Mouse (Mus musculus) thymus, adult 2 months (tissue): ENCODE results near the gene Gm3336. TPM values are rescaled to one million over a fixed set of nuclear protein-coding genes. Genes with fewer than 3 reads are reported as not detected.

Source experiments
- DNase-seq: peaks from one replicate; pipeline ENCODE4 v3.0.0; 2021
- H3K27ac ChIP-seq: fragments of 200-500 bp; 2 replicates; pipeline ENCODE4 v1.5.1; 2012; ENCODE audit warnings: low read length, control low read depth; ENCODE audit not compliant: control insufficient read depth, insufficient read depth
- H3K27me3 ChIP-seq: fragments of 200-500 bp; 2 replicates; pipeline ENCODE4 v1.6.1; 2012; ENCODE audit warnings: mild to moderate bottlenecking, low read length, moderate library complexity, mixed read lengths; ENCODE audit not compliant: control insufficient read depth, insufficient read depth
- H3K36me3 ChIP-seq: fragments of 200-500 bp; 2 replicates; pipeline ENCODE4 v1.6.1; 2012; ENCODE audit warnings: mild to moderate bottlenecking, low read length, moderate library complexity; ENCODE audit not compliant: control insufficient read depth, insufficient read depth
- H3K4me1 ChIP-seq: fragments of 200-500 bp; replicated peaks from 2 replicates; pipeline ENCODE4 v1.6.1; 2012; ENCODE audit warnings: low read length; ENCODE audit not compliant: control insufficient read depth, insufficient read depth
- H3K4me3 ChIP-seq: fragments of 200-500 bp; 2 replicates; pipeline ENCODE4 v1.5.1; 2012; ENCODE audit warnings: mild to moderate bottlenecking, low read length, control low read depth, moderate library complexity; ENCODE audit not compliant: control insufficient read depth, insufficient read depth
- CTCF ChIP-seq: fragments of 200-500 bp; IDR thresholded peaks from 2 replicates; pipeline ENCODE4 v1.5.1; 2012; ENCODE audit warnings: mild to moderate bottlenecking, control low read depth, low read length, moderate library complexity, borderline replicate concordance; ENCODE audit not compliant: control insufficient read depth, poor library complexity, insufficient read depth; ENCODE audit errors: extremely low read depth
- POLR2A ChIP-seq: fragments of 200-500 bp; IDR thresholded peaks from 2 replicates; pipeline ENCODE4 v1.6.1; 2012; ENCODE audit warnings: mild to moderate bottlenecking, low read length, control low read depth, moderate library complexity; ENCODE audit not compliant: control insufficient read depth, poor library complexity, insufficient read depth; ENCODE audit errors: extremely low read depth
- WGBS: fragments of 180-500 bp; shearing (Covaris S2); methylation state at CpG from one replicate; pipeline ENCODE4 v1.1.7; 2018; 5-methylcytosine and 5-hydroxymethylcytosine counted together
- polyA plus RNA-seq: library from polyadenylated mRNA; depleted of rRNA; stranded (reverse); fragments of >200 nt; gene quantifications from 2 replicates; pipeline ENCODE4 v1.2.3, GENCODE M21; 2012

Gm3336 gene
- polyA plus RNA-seq, 1 experiment = 0.50 TPM

GRCm38 (mm10) chr8:70765838-70766570, 47.7 kb downstream of the Gm3336 start:
- Histone ChIP-seq H3K27me3 (no peaks in the 10 kb centered on the region), H3K27ac (peak overlapping the region; percentile 63), H3K36me3 (no peaks in the 10 kb centered on the region), H3K4me3 (peak overlapping the region; percentile 46), H3K4me1 (peaks cover 29% of the 10 kb centered on the region)
- 3% methylated on average over 34 of the region's 34 CpGs for WGBS
- DNase-seq = peak; percentile 78
- TF ChIP-seq CTCF (peak; percentile 30; the same call in 1 of the 2 replicates), POLR2A (0 out of 2 replicates have a peak, but pooled peaks have one; percentile 27)

GRCm38 (mm10) chr8:70766571-70767440, 48.5 kb downstream of the Gm3336 start:
- H3K4me3 ChIP-seq = peak overlapping the region; percentile 46
- no peaks in the 10 kb centered on the region for H3K36me3 ChIP-seq
- TF ChIP-seq POLR2A (no peak), CTCF (no peak; the same call in 1 of the 2 replicates)
- 32% methylated on average over 21 of the region's 21 CpGs for WGBS
- H3K27me3 ChIP-seq = no peaks in the 10 kb centered on the region
- peak overlapping the region; percentile 63; the same call in 1 of the 2 replicates for H3K27ac ChIP-seq
- DNase-seq = no peak
- peaks cover 29% of the 10 kb centered on the region for H3K4me1 ChIP-seq

GRCm38 (mm10) chr8:70767503-70767902, 49.2 kb downstream of the Gm3336 start:
- H3K27ac ChIP-seq = peak overlapping the region; percentile 12; the same call in 1 of the 2 replicates
- H3K27me3 ChIP-seq = no peaks in the 10 kb centered on the region
- TF ChIP-seq CTCF (no peak), POLR2A (no peak)
- DNase-seq = no peak
- H3K36me3 ChIP-seq = no peaks in the 10 kb centered on the region
- no peak overlapping the region for H3K4me3 ChIP-seq
- 91% methylated on average over 6 of the region's 6 CpGs for WGBS
- peaks cover 29% of the 10 kb centered on the region for H3K4me1 ChIP-seq

GRCm38 (mm10) chr8:70768231-70768776, 50.0 kb downstream of the Gm3336 start:
- Histone ChIP-seq H3K4me3 (no peak overlapping the region), H3K36me3 (no peaks in the 10 kb centered on the region), H3K4me1 (peaks cover 29% of the 10 kb centered on the region), H3K27ac (no peak overlapping the region), H3K27me3 (no peaks in the 10 kb centered on the region)
- TF ChIP-seq POLR2A (no peak), CTCF (no peak)
- 84% methylated on average over 32 of the region's 32 CpGs for WGBS
- no peak for DNase-seq

- Histone ChIP-seq H3K36me3 (no peaks in the 10 kb centered on the region), H3K27ac (no peak overlapping the region), H3K4me3 (no peak overlapping the region), H3K4me1 (peaks cover 29% of the 10 kb centered on the region), H3K27me3 (no peaks in the 10 kb centered on the region)
- no peak for DNase-seq
- TF ChIP-seq POLR2A (no peak), CTCF (no peak)
- 86% methylated on average over 16 of the region's 16 CpGs for WGBS
These were observed 50.6 kb downstream of the Gm3336 start for GRCm38 (mm10) chr8:70768956-70769355.

- 0 out of 2 replicates have a peak, but pooled peaks have one; percentile 19 for TF ChIP-seq POLR2A
- peak; percentile 99 for TF ChIP-seq CTCF
- H3K4me3 ChIP-seq = no peak overlapping the region
- H3K27me3 ChIP-seq = no peaks in the 10 kb centered on the region
- peaks cover 29% of the 10 kb centered on the region for H3K4me1 ChIP-seq
- WGBS = 5% methylated on average over 26 of the region's 26 CpGs
- peak; percentile 97 for DNase-seq
- no peak overlapping the region for H3K27ac ChIP-seq
- H3K36me3 ChIP-seq = no peaks in the 10 kb centered on the region
These were observed 51.0 kb downstream of the Gm3336 start for GRCm38 (mm10) chr8:70769359-70769758.
